ENCODE assay signal across 24 mouse cellular contexts in genomic region chr13:90988226-90988625, GRCm38 (mm10).
DNase-seq lines count a peak whose midpoint lies in the region; ATAC-seq lines count a peak whose summit lies in the region.
"Had no signal": no experiment of that assay in that cellular context is flagged by ENCODE, and none has a peak within 500 bp of the region (broad histone marks: within the 10 kb centered on the region; RNA-seq: fewer than 3 reads in every experiment).

No protein-coding gene starts in this region.

- no peak overlapping the region for H3K4me2 ChIP-seq in embryonic facial prominence, embryonic 11.5 days (ENCODE audit: low read depth, low read length)
- H3K4me2 ChIP-seq: embryonic facial prominence, embryonic 13.5 days; embryonic facial prominence, embryonic 15.5 days; forebrain, embryonic 12.5 days had no signal

- H3K27me3 ChIP-seq in embryonic facial prominence, embryonic 11.5 days (ENCODE audit: control insufficient read depth, insufficient read depth, low read length) = no peaks in the 10 kb centered on the region
- H3K27me3 ChIP-seq in embryonic facial prominence, embryonic 10.5 days (replicated peaks; ENCODE audit: low read depth, poor library complexity, severe bottlenecking) = no peaks in the 10 kb centered on the region
- H3K27me3 ChIP-seq: embryonic facial prominence, embryonic 13.5 days; embryonic facial prominence, embryonic 15.5 days; forebrain, embryonic 12.5 days; Patski had no signal

- H3K36me3 ChIP-seq in embryonic facial prominence, embryonic 11.5 days (replicated peaks; ENCODE audit: control insufficient read depth, insufficient read depth, low read depth, low read length) = no peaks in the 10 kb centered on the region
- no peaks in the 10 kb centered on the region for H3K36me3 ChIP-seq in embryonic facial prominence, embryonic 10.5 days (replicated peaks)
- H3K36me3 ChIP-seq: embryonic facial prominence, embryonic 13.5 days; embryonic facial prominence, embryonic 15.5 days; forebrain, embryonic 10.5 days; forebrain, embryonic 12.5 days had no signal

- no peak overlapping the region for H3K4me3 ChIP-seq in embryonic facial prominence, embryonic 11.5 days (ENCODE audit: low read depth, low read length)
- no peak overlapping the region for H3K4me3 ChIP-seq in embryonic facial prominence, embryonic 10.5 days
- H3K4me3 ChIP-seq: embryonic facial prominence, embryonic 13.5 days; embryonic facial prominence, embryonic 15.5 days; erythroblast, embryonic 14.5 days; forebrain, embryonic 10.5 days; forebrain, embryonic 12.5 days had no signal

- H3K4me1 ChIP-seq in embryonic facial prominence, embryonic 11.5 days (ENCODE audit: control insufficient read depth, insufficient read depth, low read length) = no peaks in the 10 kb centered on the region
- H3K4me1 ChIP-seq in embryonic facial prominence, embryonic 10.5 days = no peaks in the 10 kb centered on the region
- H3K4me1 ChIP-seq: embryonic facial prominence, embryonic 15.5 days; forebrain, embryonic 10.5 days; forebrain, embryonic 12.5 days had no signal

- WGBS in embryonic facial prominence, embryonic 11.5 days = 63% methylated on average over 3 of the region's 3 CpGs
- 79% methylated on average over 3 of the region's 3 CpGs for WGBS in embryonic facial prominence, embryonic 10.5 days

- no peak overlapping the region for H3K27ac ChIP-seq in embryonic facial prominence, embryonic 11.5 days (replicated peaks; ENCODE audit: low read depth, low read length)
- no peak overlapping the region for H3K27ac ChIP-seq in embryonic facial prominence, embryonic 10.5 days (replicated peaks)
- H3K27ac ChIP-seq: embryonic facial prominence, embryonic 13.5 days; embryonic facial prominence, embryonic 15.5 days; forebrain, embryonic 10.5 days; forebrain, embryonic 12.5 days had no signal

- H3K9me3 ChIP-seq in embryonic facial prominence, embryonic 11.5 days (replicated peaks; ENCODE audit: control insufficient read depth, low read length) = no peaks in the 10 kb centered on the region
- H3K9me3 ChIP-seq in embryonic facial prominence, embryonic 10.5 days = no peaks in the 10 kb centered on the region
- H3K9me3 ChIP-seq: embryonic facial prominence, embryonic 13.5 days; embryonic facial prominence, embryonic 15.5 days; forebrain, embryonic 10.5 days; forebrain, embryonic 12.5 days had no signal

- no peak for ATAC-seq in embryonic facial prominence, embryonic 11.5 days (replicated peaks; ENCODE audit: insufficient number of reproducible peaks, low FRiP score, low TSS enrichment, low read depth)
- ATAC-seq: activated CD4-positive, CD25-positive, alpha-beta regulatory T cell, adult 4 months; forebrain, embryonic 14.5 days; forebrain, embryonic 16.5 days; Patski had no signal

- no peak overlapping the region for H3K9ac ChIP-seq in embryonic facial prominence, embryonic 11.5 days (replicated peaks; ENCODE audit: low read length)
- H3K9ac ChIP-seq: embryonic facial prominence, embryonic 13.5 days; embryonic facial prominence, embryonic 15.5 days; forebrain, embryonic 12.5 days had no signal

- peak; percentile 24 for DNase-seq in embryonic facial prominence, embryonic 11.5 days (ENCODE audit: low spot score)
- DNase-seq in embryonic facial prominence, embryonic 10.5 days (ENCODE audit: low spot score) = no peak
- peak; percentile 77 for DNase-seq in 3T3-L1 (ENCODE audit: low read depth, low spot score)
- peak; percentile 79 for DNase-seq in adipocyte (ENCODE audit: low spot score)
- DNase-seq in layer of hippocampus, adult 9-11 months = no peak
- DNase-seq: adrenal gland, adult 2 months; adrenal gland, postnatal 10 days; adrenal gland, postnatal 25 days; cerebellum, adult 11 months; cerebellum, adult 18-20 months; cerebellum, adult 8-10 months; cerebellum, adult 9-11 months; cerebellum, postnatal 14 days; cerebellum, postnatal 36 days; embryo, embryonic 11 days had no signal

Comparison
In these comparisons a context has a peak if more than half of its experiments do, and no peak if none do; other contexts are left out.
1. DNase-seq: peak in embryonic facial prominence, embryonic 11.5 days (single experiment), 3T3-L1 (single experiment) and adipocyte (single experiment); none in embryonic facial prominence, embryonic 10.5 days (single experiment) and layer of hippocampus, adult 9-11 months (single experiment).